Mouse (Mus musculus): ENCODE measurements at regions not wholly inside any gene's neighbourhood (a gene's known extent, or its start where the extent isn't known, plus 50 kb on each side); places are given as distances from the start of the nearest gene placed in this dataset.

DNA sequence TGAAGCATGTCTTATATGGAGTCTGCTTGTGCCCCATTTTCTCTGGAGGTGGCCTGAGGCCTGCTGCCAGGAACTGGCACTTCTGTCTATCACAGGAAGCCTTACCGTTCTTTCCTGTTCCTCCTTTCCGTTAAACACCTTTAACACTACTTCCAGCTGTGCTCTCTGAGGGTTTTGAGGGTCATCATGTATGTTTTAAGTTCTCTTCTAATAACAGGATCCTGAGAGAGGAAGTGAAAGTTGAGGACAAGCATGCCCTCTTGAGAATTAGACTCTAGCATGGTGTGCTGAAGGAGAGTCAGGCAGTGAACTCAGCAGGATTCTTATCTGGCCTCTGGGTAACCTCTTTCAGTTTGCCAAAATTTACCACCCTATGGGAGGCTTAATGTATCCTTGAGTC, 418.0 kb upstream of the 9430069I07Rik start:
- no peak for DNase-seq
- intact Hi-C loops (cut with DNase I): no loop called here

- no peak for DNase-seq
- intact Hi-C loops (cut with DNase I): no loop called here
Observed at GRCm38 (mm10) chr15:34751746-34752145, 394.1 kb upstream of the 9430069I07Rik start.

- intact Hi-C loops (cut with DNase I): no loop called here
- no peak for DNase-seq
Observed at GRCm38 (mm10) chr15:34751021-34751420, 393.3 kb upstream of the 9430069I07Rik start.

- intact Hi-C loops (cut with DNase I): no loop called here
Observed at GRCm38 (mm10) chr15:34747111-34747510, 389.4 kb upstream of the 9430069I07Rik start.

GRCm38 (mm10) chr15:34743130-34743782, 385.6 kb upstream of the 9430069I07Rik start:
- DNase-seq: peak; percentile 69 to 72
- intact Hi-C loops (cut with DNase I): loop anchor here (5.0 kb wide), 2 partner anchors 201 to 1404 kb away; no protein-coding TSS in a partner anchor

More at GRCm38 (mm10) chr15:34747111-34747510, 389.4 kb upstream of the 9430069I07Rik start:
- DNase-seq: no peak

DNA sequence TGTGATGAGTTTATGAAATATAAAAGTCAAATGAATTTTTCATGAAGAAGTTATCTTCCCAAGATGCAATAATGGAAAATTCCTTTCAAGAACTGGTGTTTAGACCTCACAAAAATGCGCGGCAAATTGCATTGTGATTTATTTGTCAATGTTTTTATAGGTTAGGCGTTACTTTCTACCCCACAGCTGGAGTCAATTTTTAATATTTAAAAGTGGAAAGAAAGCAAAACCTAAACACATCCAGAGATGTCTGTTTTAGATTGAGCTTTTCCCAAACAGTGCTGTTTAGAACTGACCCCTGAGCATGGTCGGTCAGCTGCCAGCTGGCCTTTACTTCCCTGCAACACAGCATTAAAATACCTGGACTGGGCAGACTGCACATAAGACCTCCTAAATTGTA, 383.8 kb upstream of the 9430069I07Rik start:
- DNase-seq: no peak
- intact Hi-C loops (cut with DNase I): loop anchor here (5.0 kb wide), 2 partner anchors 199 to 1406 kb away; no protein-coding TSS in a partner anchor

All from heart, postnatal 14 days (tissue).